Mouse (Mus musculus) spleen, adult 2 months (tissue): Measurements from ENCODE around the gene Mtfmt. TPM values are rescaled to one million over a fixed set of nuclear protein-coding genes. Genes with fewer than 3 reads are reported as not detected.

Experiments
- DNase-seq, 2 experiments: peaks; one replicate each; pipeline versions ENCODE4 v3.0.0 to v3.0.0-alpha.2; 2012 to 2021; ENCODE audit warnings: low spot score in 2 of 2, low read depth in 1 of 2
- H3K27ac ChIP-seq: fragments of 200-500 bp; 2 replicates; pipeline ENCODE4 v1.5.1; 2012; ENCODE audit warnings: low read length, inconsistent platforms; ENCODE audit not compliant: insufficient read depth
- H3K27me3 ChIP-seq: fragments of 200-500 bp; 2 replicates; pipeline ENCODE4 v1.6.1; 2012; ENCODE audit warnings: mild to moderate bottlenecking, moderate library complexity, low read length, inconsistent platforms; ENCODE audit not compliant: control insufficient read depth, insufficient read depth
- H3K36me3 ChIP-seq: fragments of 200-500 bp; 2 replicates; pipeline ENCODE4 v1.6.1; 2012; ENCODE audit warnings: mild to moderate bottlenecking, low read length, inconsistent platforms; ENCODE audit not compliant: control insufficient read depth, insufficient read depth
- H3K4me1 ChIP-seq: fragments of 200-500 bp; 2 replicates; pipeline ENCODE4 v1.6.1; 2011; ENCODE audit warnings: inconsistent platforms; ENCODE audit not compliant: control insufficient read depth, insufficient read depth, insufficient read length
- H3K4me3 ChIP-seq: fragments of 200-500 bp; 2 replicates; pipeline ENCODE4 v1.5.1; 2011; ENCODE audit warnings: mild to moderate bottlenecking, inconsistent platforms; ENCODE audit not compliant: insufficient read depth, insufficient read length; ENCODE audit errors: extremely low read depth
- CTCF ChIP-seq: fragments of 200-500 bp; IDR thresholded peaks from 2 replicates; pipeline ENCODE4 v1.5.1; 2011; ENCODE audit warnings: mild to moderate bottlenecking, inconsistent platforms; ENCODE audit not compliant: insufficient read depth, insufficient read length, insufficient replicate concordance; ENCODE audit errors: extremely low read depth
- POLR2A ChIP-seq: fragments of 200-500 bp; IDR thresholded peaks from 2 replicates; pipeline ENCODE4 v1.6.1; 2011; ENCODE audit warnings: low read depth, low read length, inconsistent platforms
- WGBS: fragments of 180-500 bp; shearing (Covaris S2); methylation state at CpG from one replicate; pipeline ENCODE4 v1.1.7; 2018; 5-methylcytosine and 5-hydroxymethylcytosine counted together
- polyA plus RNA-seq: library from polyadenylated mRNA; depleted of rRNA; stranded (reverse); fragments of >200 nt; gene quantifications from 2 replicates; pipeline ENCODE4 v1.2.3, GENCODE M21; 2012

Mtfmt gene
- polyA plus RNA-seq, 1 experiment = 7.8 TPM

DNA sequence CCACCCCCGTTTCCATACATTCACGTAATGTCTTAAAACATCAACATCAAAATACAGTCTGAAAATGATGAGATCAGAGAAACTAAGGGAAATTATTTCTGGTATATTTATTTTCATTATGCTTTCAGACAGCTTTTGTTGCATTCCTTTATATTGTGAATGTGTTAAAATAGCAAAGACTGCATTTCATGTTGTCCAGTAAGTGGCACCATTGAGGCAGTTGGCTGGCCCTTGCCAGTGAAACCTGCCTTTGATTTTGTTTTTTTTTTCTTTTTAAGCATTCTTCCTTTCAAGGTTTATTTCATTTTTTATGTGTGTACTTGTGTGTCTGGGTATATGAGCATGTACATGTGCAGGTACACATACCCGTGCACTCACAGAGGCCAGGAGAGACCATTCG lies 9.1 kb downstream of the Mtfmt start:
- no peak for DNase-seq
- Histone ChIP-seq H3K4me3 (no peak overlapping the region), H3K27me3 (no peaks in the 10 kb centered on the region), H3K4me1 (no peaks in the 10 kb centered on the region), H3K36me3 (peaks cover 37% of the 10 kb centered on the region), H3K27ac (no peak overlapping the region)
- TF ChIP-seq CTCF = no peak
- WGBS = 89% methylated on average over 4 of the region's 4 CpGs

DNA sequence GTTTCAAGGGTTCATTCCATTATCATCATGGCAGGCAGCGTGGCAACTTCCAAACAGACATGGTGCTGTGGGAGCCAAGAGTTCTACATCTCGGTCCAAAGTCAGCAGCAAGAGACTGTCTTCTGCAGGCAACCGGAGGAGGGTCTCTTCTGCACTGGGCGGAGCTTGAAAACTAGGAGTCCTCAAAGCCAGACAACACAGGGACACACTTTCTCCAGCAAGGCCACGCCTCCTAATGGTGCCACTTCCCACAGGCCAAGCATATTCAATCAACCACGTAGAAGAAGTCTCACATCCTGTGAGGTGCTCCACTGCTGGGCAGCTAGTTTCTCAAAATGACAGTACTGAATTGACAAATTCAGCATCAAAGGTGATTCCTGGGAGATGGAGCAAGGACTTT lies 12.4 kb downstream of the Mtfmt start:
- 89% methylated on average over 6 of the region's 6 CpGs for WGBS
- TF ChIP-seq CTCF = no peak
- no peak for TF ChIP-seq POLR2A
- no peaks in the 10 kb centered on the region for H3K27me3 ChIP-seq
- no peak for DNase-seq
- H3K36me3 ChIP-seq = peaks cover 35% of the 10 kb centered on the region
- no peak overlapping the region for H3K27ac ChIP-seq
- H3K4me3 ChIP-seq = no peak overlapping the region
- no peaks in the 10 kb centered on the region for H3K4me1 ChIP-seq

GRCm38 (mm10) chr9:65458975-65459374 lies 23.4 kb downstream of the Mtfmt start:
- no peaks in the 10 kb centered on the region for H3K27me3 ChIP-seq
- H3K27ac ChIP-seq = no peak overlapping the region
- DNase-seq = no peak
- peaks cover 4% of the 10 kb centered on the region; the same call in 1 of the 2 replicates for H3K4me1 ChIP-seq
- H3K36me3 ChIP-seq = no peaks in the 10 kb centered on the region
- no peak for TF ChIP-seq POLR2A
- no peak for TF ChIP-seq CTCF
- no peak overlapping the region for H3K4me3 ChIP-seq
- 93% methylated on average over 2 of the region's 2 CpGs for WGBS

DNA sequence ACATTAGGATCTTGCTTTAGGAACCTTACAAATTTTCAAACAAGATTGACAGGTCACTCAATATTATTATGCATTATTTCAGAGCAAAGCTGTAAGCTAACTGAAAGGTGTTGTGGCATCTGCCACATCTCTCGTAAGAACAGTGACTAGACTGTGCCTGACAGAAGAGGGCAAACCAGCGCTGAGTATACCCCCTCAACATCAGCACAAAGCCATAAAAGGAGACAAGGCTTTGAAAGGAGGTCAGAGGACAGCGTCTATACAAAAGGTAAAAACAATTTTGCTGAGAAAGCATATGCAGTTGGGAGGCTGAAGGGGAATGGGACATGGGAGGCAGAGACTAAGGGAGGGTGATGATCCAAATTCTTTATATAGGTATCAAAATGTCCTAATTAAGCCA lies 24.6 kb downstream of the Mtfmt start:
- H3K27me3 ChIP-seq = no peaks in the 10 kb centered on the region
- 80% methylated on average over 3 of the region's 3 CpGs for WGBS
- no peak overlapping the region for H3K27ac ChIP-seq

GRCm38 (mm10) chr9:65460732-65461442 lies 25.3 kb downstream of the Mtfmt start, which contains the start of gene Spg21:
Spg21 (plus strand) TSS chr9:65460947.
- no peaks in the 10 kb centered on the region for H3K27me3 ChIP-seq
- no peak for TF ChIP-seq CTCF
- TF ChIP-seq POLR2A = no peak
- peaks cover 5% of the 10 kb centered on the region; the same call in 1 of the 2 replicates for H3K36me3 ChIP-seq
- peak within 1 kb of the TSS; percentile 89 for H3K4me3 ChIP-seq
- peaks cover 4% of the 10 kb centered on the region; the same call in 1 of the 2 replicates for H3K4me1 ChIP-seq
- H3K27ac ChIP-seq = peak within 1 kb of the TSS; percentile 78
- peak; percentile 79 to 96 for DNase-seq
- WGBS = under 1% methylated on average over 53 of the region's 53 CpGs

More for the DNA sequence above, 24.6 kb downstream of the Mtfmt start:
- peaks cover 4% of the 10 kb centered on the region; the same call in 1 of the 2 replicates for H3K4me1 ChIP-seq
- TF ChIP-seq POLR2A (no peak), CTCF (no peak)
- 0 out of 2 replicates have a peak, but pooled peaks cover 1% of the 10 kb centered on the region for H3K36me3 ChIP-seq
- no peak for DNase-seq
- H3K4me3 ChIP-seq = no peak overlapping the region

GRCm38 (mm10) chr9:65462544-65462943 lies 27.0 kb downstream of the Mtfmt start:
- H3K4me1 ChIP-seq = peaks cover 4% of the 10 kb centered on the region; the same call in 1 of the 2 replicates
- H3K27ac ChIP-seq = no peak overlapping the region
- no peak overlapping the region for H3K4me3 ChIP-seq
- no peak for DNase-seq
- no peaks in the 10 kb centered on the region for H3K27me3 ChIP-seq
- peaks cover 10% of the 10 kb centered on the region; the same call in 1 of the 2 replicates for H3K36me3 ChIP-seq
- no peak for TF ChIP-seq POLR2A
- no peak for TF ChIP-seq CTCF
- WGBS = 88% methylated on average over 5 of the region's 5 CpGs

DNA sequence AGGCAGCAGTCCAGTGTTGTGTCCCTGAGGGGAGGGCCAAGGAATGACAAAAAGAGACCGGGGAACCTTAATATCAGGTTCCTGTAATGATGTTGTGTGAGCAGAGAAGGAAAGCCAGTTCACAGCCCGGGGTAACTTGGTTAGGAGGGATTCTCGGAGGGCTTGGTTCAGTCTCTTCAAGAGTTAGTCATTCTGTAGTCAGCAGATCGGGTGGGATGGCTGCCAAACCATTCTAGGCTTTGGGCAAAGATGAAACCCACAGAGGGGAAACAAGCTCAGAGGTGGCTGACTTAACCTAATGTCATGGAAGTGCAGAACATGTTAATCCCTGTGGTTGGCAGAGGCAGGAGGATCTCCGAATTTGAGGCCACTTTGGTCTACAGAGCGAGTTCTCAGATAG lies 28.6 kb downstream of the Mtfmt start:
- no peak for DNase-seq
- H3K27ac ChIP-seq = no peak overlapping the region
- 72% methylated on average over 6 of the region's 6 CpGs for WGBS

More for the DNA sequence above, 28.6 kb downstream of the Mtfmt start:
- Histone ChIP-seq H3K4me1 (peaks cover 4% of the 10 kb centered on the region; the same call in 1 of the 2 replicates), H3K36me3 (peaks cover 15% of the 10 kb centered on the region), H3K4me3 (no peak overlapping the region), H3K27me3 (no peaks in the 10 kb centered on the region)
- TF ChIP-seq CTCF = no peak
- no peak for TF ChIP-seq POLR2A
